Mouse (Mus musculus) left cerebral cortex, postnatal 36 days (tissue): ENCODE results near the gene Prickle2. TPM values are rescaled to one million over a fixed set of nuclear protein-coding genes. Genes with fewer than 3 reads are reported as not detected.

Experiments used
- DNase-seq, 2 experiments: peaks; one replicate each; pipeline ENCODE4 v3.0.0; 2021 to 2022; ENCODE audit warnings: low spot score in 2 of 2, mixed read lengths in 1 of 2
- intact Hi-C: fragments of 180-260 bp; cut with DNase I; formaldehyde crosslinking; loops from one replicate; pipeline ENCODE4 v1.15.1; 2025
- total RNA-seq, 2 experiments: library from RNA; stranded (reverse); gene quantifications; 2 replicates each; pipeline ENCODE4 v1.2.3; 2021

Gene Prickle2
- total RNA-seq, 2 experiments from 2014 or later = 164 to 189 TPM

GRCm38 (mm10) chr6:92415405-92415755, 290.6 kb downstream of the Prickle2 start:
- intact Hi-C loops = no loop called here
- no peak for DNase-seq

DNA sequence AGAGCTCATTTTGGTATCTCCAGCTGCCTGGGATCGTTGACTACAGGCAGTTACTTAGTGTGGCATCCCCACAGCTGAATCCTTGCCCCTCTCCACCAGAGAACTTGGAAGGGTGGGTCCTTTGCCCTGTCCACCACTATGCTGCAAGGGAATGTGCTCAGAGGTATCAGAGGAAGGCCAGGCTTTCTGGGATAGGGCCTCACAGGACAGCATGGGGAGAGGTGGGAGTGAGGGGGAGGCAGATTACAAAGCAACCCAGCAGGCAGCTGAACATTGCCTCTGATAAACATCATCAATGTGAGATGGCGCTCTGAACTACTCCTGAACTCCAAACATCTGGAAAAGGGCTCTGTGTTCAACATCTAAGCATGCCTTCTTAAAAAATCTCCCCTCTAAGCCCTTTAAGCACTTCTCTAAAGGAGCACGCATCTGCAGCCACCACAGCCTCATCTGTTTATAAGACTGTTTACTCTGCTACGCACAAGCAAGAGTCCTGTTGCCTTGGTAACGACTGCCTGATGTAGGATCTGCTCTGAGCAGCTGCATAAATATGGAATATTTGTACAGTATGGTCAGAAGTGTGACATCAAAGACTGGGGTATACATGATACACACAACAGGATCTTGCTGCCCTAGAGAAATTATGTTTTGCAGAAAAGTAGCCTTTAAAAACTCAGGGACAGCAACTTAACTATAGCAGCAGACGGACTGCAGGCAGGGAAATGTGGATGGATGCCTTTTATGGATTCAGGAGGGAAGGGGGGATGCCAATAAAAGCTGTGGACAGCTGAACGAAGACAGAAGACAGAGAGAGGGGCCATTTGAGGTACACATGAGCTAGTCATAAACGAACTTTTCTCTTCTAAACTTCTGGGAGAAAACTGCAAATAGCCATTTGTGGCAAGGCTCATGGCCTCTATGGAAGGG, 291.2 kb downstream of the Prickle2 start:
- intact Hi-C loops = no loop called here
- DNase-seq = no peak

- no peak for DNase-seq
- intact Hi-C loops = no loop called here
Measured at GRCm38 (mm10) chr6:92413982-92414381, 292.0 kb downstream of the Prickle2 start.

DNA sequence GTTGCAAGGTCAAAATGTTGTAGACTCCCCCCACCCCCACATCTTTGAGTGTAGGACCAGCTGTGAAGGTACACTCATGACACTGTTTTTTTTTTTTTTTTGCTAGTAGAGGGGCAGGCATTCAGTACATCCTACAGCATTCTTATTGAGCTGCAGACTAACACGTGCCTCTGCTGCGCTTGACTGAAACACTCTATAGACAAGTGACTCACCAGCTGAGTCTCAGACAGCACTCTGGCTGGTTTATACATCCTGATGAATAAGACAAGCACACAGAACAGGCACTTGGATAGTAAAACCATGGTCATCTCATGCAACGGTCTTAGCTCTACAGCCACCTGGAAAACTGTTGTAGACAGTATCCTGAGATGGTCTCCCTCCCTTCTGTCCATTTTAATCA, 296.2 kb downstream of the Prickle2 start:
- intact Hi-C loops = no loop called here
- DNase-seq = no peak

DNA sequence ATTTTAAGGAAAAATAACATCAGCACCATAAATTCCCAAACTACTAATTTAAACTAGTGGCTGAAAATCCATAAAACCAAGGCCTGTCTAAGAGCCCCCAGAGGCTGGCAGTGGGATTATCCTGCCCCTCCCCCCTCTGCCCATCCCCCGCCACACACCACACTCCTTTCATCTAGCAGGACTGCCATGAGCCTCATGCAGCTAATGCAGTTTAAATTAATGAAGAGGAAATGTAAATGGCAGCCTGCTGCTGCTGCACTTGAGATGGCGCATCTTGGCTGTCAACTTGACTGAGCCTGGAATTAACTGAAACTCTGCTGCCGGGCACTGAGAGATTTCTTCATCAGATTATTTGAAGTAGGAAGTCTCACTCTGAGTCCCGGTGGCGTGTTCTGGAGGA, 298.7 kb downstream of the Prickle2 start:
- no peak for DNase-seq
- intact Hi-C loops = no loop called here

DNA sequence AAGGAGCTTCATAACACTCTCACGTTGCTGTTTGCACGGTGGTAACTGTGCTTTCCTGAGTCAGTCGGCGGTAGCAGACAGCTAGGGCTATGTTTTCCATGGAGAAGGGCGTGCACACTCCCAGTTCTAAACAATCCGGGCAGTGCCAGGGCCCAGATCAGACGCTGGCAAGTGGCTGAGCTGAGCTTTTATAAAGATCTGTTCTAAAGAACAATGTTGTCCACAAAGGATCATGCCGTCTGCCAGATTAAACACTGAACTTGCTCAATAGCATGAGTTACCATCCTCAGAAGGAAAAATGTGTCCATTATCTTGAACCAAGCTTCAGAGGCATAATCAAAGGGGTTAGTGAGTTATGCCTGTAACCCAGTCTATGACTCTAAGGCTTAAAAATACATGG, 300.4 kb downstream of the Prickle2 start:
- no peak for DNase-seq
- intact Hi-C loops = no loop called here

GRCm38 (mm10) chr6:92397876-92398275, 308.1 kb downstream of the Prickle2 start:
- intact Hi-C loops = loop anchor here (10.0 kb wide), 1 partner anchor 267 kb away; no protein-coding TSS in a partner anchor
- DNase-seq = peak in 1 of 2 experiments; percentile 63

DNA sequence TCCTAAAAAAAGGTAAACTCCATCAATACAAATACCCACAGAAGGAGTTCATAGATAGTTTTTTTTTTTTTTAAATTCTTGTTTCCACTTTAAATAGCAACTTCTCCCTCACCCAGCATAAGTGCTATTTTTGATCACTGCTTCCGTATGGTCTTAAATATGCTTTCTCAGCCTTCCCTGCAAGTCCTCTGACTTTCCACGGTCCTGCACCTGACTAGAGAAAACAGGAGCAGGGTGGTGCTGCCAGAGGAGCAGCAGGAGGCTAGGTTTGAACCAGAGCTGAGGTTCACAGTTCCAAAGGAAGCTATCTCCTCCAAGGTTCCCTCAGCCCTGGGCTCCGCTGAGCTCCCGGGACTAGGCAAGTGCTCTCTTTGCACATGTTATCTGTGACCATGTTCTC, 310.4 kb downstream of the Prickle2 start:
- DNase-seq = no peak
- intact Hi-C loops = loop anchor here (10.0 kb wide), 1 partner anchor 269 kb away; no protein-coding TSS in a partner anchor

- intact Hi-C loops = loop anchor here (10.0 kb wide), 1 partner anchor 270 kb away; no protein-coding TSS in a partner anchor
- no peak for DNase-seq
Measured at GRCm38 (mm10) chr6:92395143-92395542, 310.8 kb downstream of the Prickle2 start.

DNA sequence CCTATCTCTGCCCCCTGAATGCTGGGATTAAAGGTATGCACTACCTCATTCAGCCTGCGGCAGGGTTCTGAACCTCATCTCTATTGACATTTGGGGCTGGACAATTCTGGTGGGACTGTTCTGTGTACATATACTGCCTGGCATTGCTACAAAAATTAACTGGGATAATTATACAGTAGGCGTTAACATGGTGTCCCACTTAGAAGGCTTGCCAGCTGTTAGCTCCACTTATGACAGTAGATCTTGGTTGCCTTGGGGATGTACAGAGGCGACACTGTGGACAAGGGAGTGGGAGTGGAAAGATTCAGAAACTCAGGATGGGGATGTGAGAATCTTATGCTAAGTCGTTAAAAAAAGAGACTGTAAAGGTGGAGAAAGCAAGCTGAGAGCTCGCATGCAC, 311.3 kb downstream of the Prickle2 start:
- intact Hi-C loops = loop anchor here (10.0 kb wide), 1 partner anchor 270 kb away; no protein-coding TSS in a partner anchor
- DNase-seq = peak in 1 of 2 experiments; percentile 52

DNA sequence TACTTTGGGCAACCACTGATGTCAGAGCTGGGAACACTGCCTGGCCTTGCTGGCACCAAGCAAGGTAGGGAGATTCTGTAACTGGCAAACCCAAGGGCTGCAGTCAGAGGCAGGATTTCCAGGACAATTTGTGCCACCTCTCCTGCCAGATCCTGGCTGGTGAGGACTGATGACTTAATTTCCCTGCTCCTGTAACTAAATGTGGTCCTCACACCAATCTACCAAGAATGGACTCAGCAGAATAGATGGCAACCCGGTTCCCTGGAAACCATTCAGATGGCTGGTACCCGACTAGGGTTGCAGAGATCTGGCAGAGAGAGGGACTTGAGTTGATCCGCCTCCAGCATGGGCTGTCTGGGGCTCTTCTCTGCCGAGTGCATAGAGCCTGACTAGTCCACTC, 315.6 kb downstream of the Prickle2 start:
- DNase-seq = peak in 1 of 2 experiments; percentile 43
- intact Hi-C loops = loop anchor here (10.0 kb wide), 1 partner anchor 274 kb away; no protein-coding TSS in a partner anchor

DNA sequence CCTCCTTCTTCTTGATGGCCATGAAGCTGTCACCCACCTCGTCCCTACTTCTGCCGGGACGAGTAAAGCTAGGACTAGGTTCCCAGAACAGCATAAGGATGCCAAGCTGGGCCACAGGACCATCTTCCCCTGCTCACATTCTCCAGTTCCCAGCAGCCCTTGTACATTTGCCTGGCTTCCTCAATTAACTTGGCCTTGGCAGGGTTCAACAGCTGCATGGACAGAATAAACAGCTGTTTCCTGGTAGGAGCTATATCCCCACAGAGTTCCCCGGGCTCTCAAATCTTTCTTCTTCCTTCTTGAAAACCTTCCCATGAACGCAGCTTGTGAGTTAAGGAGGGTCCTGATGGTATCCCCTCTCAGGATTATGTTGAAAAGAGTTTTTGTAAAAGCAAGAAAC, 317.3 kb downstream of the Prickle2 start:
- intact Hi-C loops = no loop called here

GRCm38 (mm10) chr6:92383196-92383782, 322.7 kb downstream of the Prickle2 start:
- DNase-seq = peak; percentile 61 to 69
- intact Hi-C loops = loop anchor here (5.0 kb wide), 1 partner anchor 36 kb away; no protein-coding TSS in a partner anchor

More for the DNA sequence above, 317.3 kb downstream of the Prickle2 start:
- no peak for DNase-seq

GRCm38 (mm10) chr6:92381085-92381484, 324.9 kb downstream of the Prickle2 start:
- intact Hi-C loops = loop anchor here (5.0 kb wide), 1 partner anchor 34 kb away; no protein-coding TSS in a partner anchor
- DNase-seq = no peak

DNA sequence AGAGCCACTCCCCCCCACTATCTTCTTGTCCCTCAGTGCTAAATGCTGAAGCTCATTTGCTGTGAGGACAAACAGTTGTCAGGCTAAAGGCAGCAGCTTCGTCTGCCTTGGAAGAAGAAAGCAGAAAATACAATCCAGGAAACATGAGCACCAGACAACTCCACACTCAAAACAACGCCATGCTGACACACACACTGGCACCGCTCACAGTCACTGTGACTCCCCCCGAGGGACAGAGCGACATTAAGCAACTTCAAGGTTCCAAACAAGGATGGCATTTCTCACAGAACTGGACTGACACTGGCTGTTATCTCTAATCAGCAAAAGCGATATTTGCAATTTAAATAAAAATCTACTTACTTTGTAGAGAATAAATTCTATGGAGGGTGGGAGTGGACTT, 331.1 kb downstream of the Prickle2 start:
- intact Hi-C loops = no loop called here
- DNase-seq = no peak

- intact Hi-C loops = no loop called here
- DNase-seq = no peak
Measured at GRCm38 (mm10) chr6:92370896-92371295, 335.1 kb downstream of the Prickle2 start.

GRCm38 (mm10) chr6:92347278-92348028, 358.5 kb downstream of the Prickle2 start:
- DNase-seq = peak in 1 of 2 experiments; percentile 23
- intact Hi-C loops = loop anchor here (5.0 kb wide), 1 partner anchor 35 kb away; no protein-coding TSS in a partner anchor

GRCm38 (mm10) chr6:92346729-92347128, 359.2 kb downstream of the Prickle2 start:
- intact Hi-C loops = loop anchor here (5.0 kb wide), 1 partner anchor 36 kb away; no protein-coding TSS in a partner anchor
- no peak for DNase-seq

DNA sequence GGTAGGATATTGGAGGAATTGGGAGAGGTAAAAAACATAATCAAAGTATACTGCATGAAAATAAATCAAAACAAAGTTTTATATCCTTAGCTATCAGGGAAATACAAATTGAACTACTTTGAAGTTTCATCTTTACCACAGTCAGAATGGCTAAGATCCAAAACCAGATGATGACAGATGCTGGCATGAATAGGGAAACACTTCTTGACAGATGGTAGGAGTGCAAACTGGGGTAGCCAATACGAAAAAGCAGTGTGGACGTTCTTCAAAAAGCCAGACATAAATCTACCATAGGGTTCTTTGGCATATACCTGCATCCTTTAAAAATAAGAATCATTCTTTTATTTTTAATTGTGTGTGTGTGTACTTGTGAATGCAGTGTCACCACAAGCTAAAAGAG, 360.8 kb downstream of the Prickle2 start:
- DNase-seq = no peak
- intact Hi-C loops = loop anchor here (5.0 kb wide), 1 partner anchor 37 kb away; no protein-coding TSS in a partner anchor

GRCm38 (mm10) chr6:92344588-92344987, 361.4 kb downstream of the Prickle2 start:
- DNase-seq = peak in 1 of 2 experiments; percentile 37

More at GRCm38 (mm10) chr6:92344588-92344987, 361.4 kb downstream of the Prickle2 start:
- intact Hi-C loops = no loop called here
